Mouse (Mus musculus) small intestine, adult 2 months (tissue): ENCODE measurements around the gene Haghl. TPM values are rescaled to one million over a fixed set of nuclear protein-coding genes. Genes with fewer than 3 reads are reported as not detected.
"Not testable (repeated sequence)": the region's sequence is repeated elsewhere in the genome, so short reads cannot be mapped to it uniquely, and the experiment has no call there.

ENCODE experiments used
- H3K27ac ChIP-seq: fragments of 200-500 bp; 2 replicates; pipeline ENCODE4 v1.5.1; 2012; ENCODE audit warnings: low read depth, low read length, control low read depth, inconsistent platforms; ENCODE audit not compliant: insufficient read depth
- H3K27me3 ChIP-seq: fragments of 200-500 bp; 2 replicates; pipeline ENCODE4 v1.6.1; 2012; ENCODE audit warnings: mild to moderate bottlenecking, moderate library complexity, low read length, inconsistent platforms; ENCODE audit not compliant: control insufficient read depth, insufficient read depth
- H3K36me3 ChIP-seq: fragments of 200-500 bp; 2 replicates; pipeline ENCODE4 v1.6.1; 2012; ENCODE audit warnings: mild to moderate bottlenecking, low read length, control low read depth, inconsistent platforms; ENCODE audit not compliant: control insufficient read depth, insufficient read depth
- H3K4me1 ChIP-seq: fragments of 200-500 bp; 2 replicates; pipeline ENCODE4 v1.6.1; 2012; ENCODE audit warnings: low read length, inconsistent platforms, mixed read lengths; ENCODE audit not compliant: control insufficient read depth, insufficient read depth, insufficient read length
- H3K4me3 ChIP-seq: fragments of 200-500 bp; 2 replicates; pipeline ENCODE4 v1.5.1; 2012; ENCODE audit warnings: low read depth, mild to moderate bottlenecking, control low read depth, inconsistent platforms, low read length, moderate library complexity
- CTCF ChIP-seq: fragments of 200-500 bp; IDR thresholded peaks from 2 replicates; pipeline ENCODE4 v1.5.1; 2012; ENCODE audit warnings: low read depth, mild to moderate bottlenecking, control low read depth, inconsistent platforms, low read length, moderate library complexity, mixed read lengths; ENCODE audit not compliant: insufficient replicate concordance, insufficient read length; ENCODE audit errors: extremely low read depth
- POLR2A ChIP-seq: fragments of 200-500 bp; IDR thresholded peaks from 2 replicates; pipeline ENCODE4 v1.6.1; 2012; ENCODE audit warnings: low read depth, mild to moderate bottlenecking, control low read depth, inconsistent platforms, low read length, moderate library complexity
- WGBS: fragments of 180-500 bp; shearing (Covaris S2); methylation state at CpG from one replicate; pipeline ENCODE4 v1.1.7; 2018; 5-methylcytosine and 5-hydroxymethylcytosine counted together
- polyA plus RNA-seq: library from polyadenylated mRNA; depleted of rRNA; stranded (reverse); fragments of >200 nt; gene quantifications from 2 replicates; pipeline ENCODE4 v1.2.3, GENCODE M21; 2012

Haghl gene
- polyA plus RNA-seq, 1 experiment: 25.0 TPM

GRCm38 (mm10) chr17:25755086-25755485 lies 30.4 kb downstream of the Haghl start:
- WGBS: 68% methylated on average over 4 of the region's 4 CpGs
- H3K27ac ChIP-seq: no peak overlapping the region
- H3K4me3 ChIP-seq: no peak overlapping the region
- TF ChIP-seq CTCF (no peak), POLR2A (no peak)
- H3K36me3 ChIP-seq: no peaks in the 10 kb centered on the region
- H3K27me3 ChIP-seq: no peaks in the 10 kb centered on the region
- H3K4me1 ChIP-seq: no peaks in the 10 kb centered on the region

GRCm38 (mm10) chr17:25754241-25754640 lies 31.2 kb downstream of the Haghl start, which contains the start of gene Msln:
Msln (minus strand) TSS chr17:25754378.
- Histone ChIP-seq H3K36me3 (no peaks in the 10 kb centered on the region), H3K4me3 (no peak within 1 kb of the TSS), H3K27me3 (no peaks in the 10 kb centered on the region), H3K4me1 (no peaks in the 10 kb centered on the region), H3K27ac (no peak within 1 kb of the TSS)
- 72% methylated on average over 9 of the region's 9 CpGs for WGBS
- no peak for TF ChIP-seq CTCF
- TF ChIP-seq POLR2A: no peak

GRCm38 (mm10) chr17:25751446-25751845 lies 34.0 kb downstream of the Haghl start:
- H3K4me3 ChIP-seq: no peak overlapping the region
- H3K36me3 ChIP-seq: no peaks in the 10 kb centered on the region
- no peaks in the 10 kb centered on the region for H3K27me3 ChIP-seq
- TF ChIP-seq CTCF: no peak
- TF ChIP-seq POLR2A: no peak
- no peak overlapping the region for H3K27ac ChIP-seq
- WGBS: 6% methylated on average over 5 of the region's 5 CpGs
- no peaks in the 10 kb centered on the region for H3K4me1 ChIP-seq

GRCm38 (mm10) chr17:25749314-25749713 lies 36.2 kb downstream of the Haghl start:
- Histone ChIP-seq H3K36me3 (no peaks in the 10 kb centered on the region), H3K4me1 (no peaks in the 10 kb centered on the region), H3K4me3 (no peak overlapping the region), H3K27me3 (no peaks in the 10 kb centered on the region), H3K27ac (no peak overlapping the region)
- TF ChIP-seq CTCF: no peak
- TF ChIP-seq POLR2A: no peak
- 83% methylated on average over 6 of the region's 6 CpGs for WGBS

GRCm38 (mm10) chr17:25748238-25748637 lies 37.2 kb downstream of the Haghl start:
- Histone ChIP-seq H3K4me1 (no peaks in the 10 kb centered on the region), H3K27me3 (no peaks in the 10 kb centered on the region), H3K36me3 (no peaks in the 10 kb centered on the region), H3K4me3 (no peak overlapping the region), H3K27ac (no peak overlapping the region)
- 87% methylated on average over 4 of the region's 4 CpGs for WGBS
- no peak for TF ChIP-seq POLR2A
- no peak for TF ChIP-seq CTCF

GRCm38 (mm10) chr17:25744311-25744710 lies 41.2 kb downstream of the Haghl start:
- 58% methylated on average over 10 of the region's 10 CpGs for WGBS
- Histone ChIP-seq H3K27ac (no peak overlapping the region), H3K27me3 (no peaks in the 10 kb centered on the region), H3K36me3 (no peaks in the 10 kb centered on the region), H3K4me1 (no peaks in the 10 kb centered on the region), H3K4me3 (no peak overlapping the region)
- no peak for TF ChIP-seq POLR2A
- TF ChIP-seq CTCF: no peak

- no peaks in the 10 kb centered on the region for H3K36me3 ChIP-seq
- no peak overlapping the region for H3K4me3 ChIP-seq
- no peak for TF ChIP-seq CTCF
- no peak for TF ChIP-seq POLR2A
- no peaks in the 10 kb centered on the region for H3K27me3 ChIP-seq
- H3K27ac ChIP-seq: no peak overlapping the region
- no peaks in the 10 kb centered on the region for H3K4me1 ChIP-seq
- WGBS: 79% methylated on average over 9 of the region's 9 CpGs
Measured at GRCm38 (mm10) chr17:25743831-25744230, 41.6 kb downstream of the Haghl start.

GRCm38 (mm10) chr17:25741471-25741870 lies 44.0 kb downstream of the Haghl start:
- H3K36me3 ChIP-seq, H3K27me3 ChIP-seq, H3K27ac ChIP-seq, H3K4me3 ChIP-seq, H3K4me1 ChIP-seq: not testable (repeated sequence)
- 71% methylated on average over 12 of the region's 12 CpGs for WGBS
